In genomic region chr6:146643184-146643570, GRCm38 (mm10) we compare ENCODE assay signal across 8 mouse cellular contexts. TPM values are rescaled to one million over a fixed set of nuclear protein-coding genes. Genes with fewer than 3 reads are reported as not detected.
DNase-seq lines count a peak whose midpoint lies in the region; ATAC-seq and TF ChIP-seq lines count a peak whose summit lies in the region.

No protein-coding gene starts in this region.

- TF ChIP-seq EP300 in lung, postnatal 0 days (IDR thresholded peaks at IDR 0.05), result no peak

- H3K27me3 ChIP-seq in testis, adult 2 months (ENCODE audit: control insufficient read depth, insufficient read depth, low read length), result no peaks in the 10 kb centered on the region
- no peaks in the 10 kb centered on the region for H3K27me3 ChIP-seq in embryonic facial prominence, embryonic 15.5 days
- H3K27me3 ChIP-seq in intestine, postnatal 0 days (replicated peaks; ENCODE audit: control insufficient read depth, insufficient read depth, low read length), result no peaks in the 10 kb centered on the region
- no peaks in the 10 kb centered on the region for H3K27me3 ChIP-seq in lung, postnatal 0 days (replicated peaks; ENCODE audit: insufficient read depth, low read length)

- no peaks in the 10 kb centered on the region for H3K36me3 ChIP-seq in testis, adult 2 months (ENCODE audit: control insufficient read depth, insufficient read depth, low read length)
- H3K36me3 ChIP-seq in embryonic facial prominence, embryonic 15.5 days, result no peaks in the 10 kb centered on the region
- H3K36me3 ChIP-seq in intestine, postnatal 0 days (ENCODE audit: control insufficient read depth, insufficient read depth), result no peaks in the 10 kb centered on the region
- no peaks in the 10 kb centered on the region for H3K36me3 ChIP-seq in lung, postnatal 0 days (ENCODE audit: insufficient read depth, low read length)

- TF ChIP-seq CTCF in testis, adult 2 months (IDR thresholded peaks at IDR 0.05; ENCODE audit: control insufficient read depth, insufficient read depth, insufficient replicate concordance, low read depth, low read length), result no peak
- no peak for TF ChIP-seq CTCF in intestine, postnatal 0 days (IDR thresholded peaks at IDR 0.05; ENCODE audit: low read depth)
- TF ChIP-seq CTCF in lung, postnatal 0 days (IDR thresholded peaks at IDR 0.05), result no peak

- peak overlapping the region; percentile 93 for H3K9ac ChIP-seq in embryonic facial prominence, embryonic 15.5 days
- peak overlapping the region; percentile 83 for H3K9ac ChIP-seq in intestine, postnatal 0 days (ENCODE audit: low read depth, low read length)
- H3K9ac ChIP-seq in lung, postnatal 0 days (replicated peaks; ENCODE audit: low read depth), result peak overlapping the region; percentile 85

- peak overlapping the region; percentile 85 for H3K4me2 ChIP-seq in embryonic facial prominence, embryonic 15.5 days (replicated peaks)
- peak overlapping the region; percentile 79 for H3K4me2 ChIP-seq in intestine, postnatal 0 days (replicated peaks; ENCODE audit: low read depth)
- H3K4me2 ChIP-seq in lung, postnatal 0 days (replicated peaks; ENCODE audit: low read depth, low read length), result peak overlapping the region; percentile 79

- peaks cover 6% of the 10 kb centered on the region; the same call in 1 of the 2 replicates for H3K4me1 ChIP-seq in testis, adult 2 months (ENCODE audit: control insufficient read depth, insufficient read depth, low read length)
- H3K4me1 ChIP-seq in embryonic facial prominence, embryonic 15.5 days, result peaks cover 10% of the 10 kb centered on the region
- peaks cover 4% of the 10 kb centered on the region; the same call in 1 of the 2 replicates for H3K4me1 ChIP-seq in intestine, postnatal 0 days (replicated peaks; ENCODE audit: control insufficient read depth, insufficient read depth, low read length)
- H3K4me1 ChIP-seq in lung, postnatal 0 days (ENCODE audit: insufficient read depth, low read depth, low read length), result peaks cover 7% of the 10 kb centered on the region; the same call in 1 of the 2 replicates

- H3K27ac ChIP-seq in testis, adult 2 months (ENCODE audit: control insufficient read depth, insufficient read depth, low read depth, low read length), result peak overlapping the region; percentile 83
- H3K27ac ChIP-seq in embryonic facial prominence, embryonic 15.5 days (replicated peaks), result peak overlapping the region; percentile 94
- H3K27ac ChIP-seq in intestine, postnatal 0 days (ENCODE audit: low read depth, low read length), result peak overlapping the region; percentile 87; the same call in 1 of the 2 replicates
- peak overlapping the region; percentile 94 for H3K27ac ChIP-seq in lung, postnatal 0 days (ENCODE audit: low read length)

- 0 out of 2 replicates have a peak, but pooled peaks have one; percentile 30 for TF ChIP-seq POLR2A in testis, adult 2 months (IDR thresholded peaks at IDR 0.05; ENCODE audit: control insufficient read depth, low read depth, low read length)

- 38% methylated on average over 11 of the region's 11 CpGs for WGBS in embryonic facial prominence, embryonic 15.5 days
- 12% methylated on average over 11 of the region's 11 CpGs for WGBS in intestine, postnatal 0 days
- 20% methylated on average over 11 of the region's 11 CpGs for WGBS in lung, postnatal 0 days

- H3K4me3 ChIP-seq in testis, adult 2 months (ENCODE audit: control insufficient read depth, low read depth, low read length), result peak overlapping the region; percentile 87
- peak overlapping the region; percentile 85 for H3K4me3 ChIP-seq in embryonic facial prominence, embryonic 15.5 days (replicated peaks)
- H3K4me3 ChIP-seq in intestine, postnatal 0 days (ENCODE audit: low read depth, low read length), result peak overlapping the region; percentile 76
- peak overlapping the region; percentile 87 for H3K4me3 ChIP-seq in lung, postnatal 0 days (ENCODE audit: low read depth, low read length)

- no peaks in the 10 kb centered on the region for H3K9me3 ChIP-seq in embryonic facial prominence, embryonic 15.5 days (replicated peaks)
- H3K9me3 ChIP-seq in intestine, postnatal 0 days (ENCODE audit: control insufficient read depth), result no peaks in the 10 kb centered on the region
- no peaks in the 10 kb centered on the region for H3K9me3 ChIP-seq in lung, postnatal 0 days (ENCODE audit: low read length)

- DNase-seq in testis, postnatal 10 days (ENCODE audit: low spot score), result no peak
- peak; percentile 61 for DNase-seq in lung, postnatal 0 days (ENCODE audit: low spot score)
- no peak for DNase-seq in Muller cell, postnatal 12 days (ENCODE audit: inconsistent ontology term)
- no peak for DNase-seq in spleen, adult 18-20 months
- no peak for DNase-seq in cerebellum, postnatal 4 days (ENCODE audit: low spot score in 2 of 2)

- ATAC-seq in embryonic facial prominence, embryonic 15.5 days (ENCODE audit: insufficient number of reproducible peaks, low FRiP score, low TSS enrichment, low read depth), result no peak
- ATAC-seq in intestine, postnatal 0 days, result no peak
- 0 out of 2 replicates have a peak, but pooled peaks have one; percentile 13 for ATAC-seq in lung, postnatal 0 days

RNA-seq across cellular contexts. Expression of gene Tm7sf3, which starts 0.6 kb away (rescaled TPM):
- polyA plus RNA-seq in testis, adult 2 months (2012; rRNA removed), result 4.8 and 6.5 TPM in 2 replicates
- polyA plus RNA-seq in embryonic facial prominence, embryonic 15.5 days (2015; fragmentation: Nextera tagmentation; extraction: Ambion mirVana), result 47.2 and 47.9 TPM in 2 replicates
- polyA plus RNA-seq in intestine, postnatal 0 days (2015; fragmentation: Nextera tagmentation; extraction: Ambion mirVana), result 58.7 and 61.9 TPM in 2 replicates
- polyA plus RNA-seq in lung, postnatal 0 days (2015; fragmentation: Nextera tagmentation; extraction: Ambion mirVana), result 20.0 and 21.7 TPM in 2 replicates

RNA-seq across cellular contexts. Expression of gene Med21, which starts 0.8 kb away (rescaled TPM):
- polyA plus RNA-seq in testis, adult 2 months (2012; rRNA removed), result 50.0 and 58.3 TPM in 2 replicates
- polyA plus RNA-seq in embryonic facial prominence, embryonic 15.5 days (2015; fragmentation: Nextera tagmentation; extraction: Ambion mirVana), result 131 and 139 TPM in 2 replicates
- polyA plus RNA-seq in intestine, postnatal 0 days (2015; fragmentation: Nextera tagmentation; extraction: Ambion mirVana), result 87.5 and 87.6 TPM in 2 replicates
- polyA plus RNA-seq in lung, postnatal 0 days (2015; fragmentation: Nextera tagmentation; extraction: Ambion mirVana), result 112 and 117 TPM in 2 replicates
